Mouse (Mus musculus) C2C12 (cell line): ENCODE measurements around the gene Sdk2.

Experiments
- CEBPB ChIP-seq: IDR thresholded peaks from one replicate; pipeline ENCODE4 v1.6.1; 2011; ENCODE audit warnings: low read depth, mild to moderate bottlenecking, control low read depth, moderate library complexity
- CTCF ChIP-seq: IDR thresholded peaks from one replicate; pipeline ENCODE4 v1.5.1; 2011; ENCODE audit not compliant: control insufficient read depth, insufficient read depth, insufficient read length
- MAX ChIP-seq: IDR thresholded peaks from one replicate; pipeline ENCODE4 v1.6.1; 2011; ENCODE audit warnings: mild to moderate bottlenecking, control low read depth

DNA sequence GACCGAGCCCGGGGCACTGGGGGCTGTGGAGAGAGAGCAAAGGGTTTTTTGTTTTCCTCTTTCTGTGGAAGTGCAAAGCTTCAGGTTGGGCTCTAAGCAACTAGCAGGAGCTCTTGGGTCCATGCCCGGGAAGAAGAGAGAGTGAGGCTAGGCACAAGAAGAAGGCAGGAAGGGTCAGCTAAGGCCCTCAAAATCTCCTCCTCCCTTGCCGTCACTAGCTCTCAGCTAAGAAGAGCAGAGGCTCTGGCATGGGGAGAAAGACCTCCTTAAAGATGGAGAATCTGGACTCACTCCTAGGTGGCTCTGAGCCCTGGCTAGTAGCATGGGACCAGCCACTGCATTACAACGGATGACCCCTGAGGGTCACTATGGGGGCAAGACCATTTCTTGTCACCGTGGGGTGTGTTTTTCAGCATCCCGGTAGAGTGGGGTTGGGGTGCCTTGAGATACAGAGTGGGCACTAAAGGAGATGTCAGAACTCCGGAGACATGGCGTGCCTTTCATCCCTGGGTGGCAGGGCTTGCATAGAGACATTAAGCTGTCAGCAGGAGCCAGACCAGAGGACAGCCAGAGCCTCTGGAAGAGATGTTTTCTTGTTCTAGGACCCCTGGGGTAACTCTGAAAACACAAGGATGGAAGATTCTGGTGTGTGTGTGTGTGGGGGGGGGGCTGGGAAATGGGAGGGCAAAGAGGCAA, 260.3 kb downstream of the Sdk2 start:
- TF ChIP-seq CTCF: no peak
- no peak for TF ChIP-seq CEBPB
- TF ChIP-seq MAX: no peak
